Mouse (Mus musculus) heart, postnatal 0 days (tissue): ENCODE measurements around the gene Epn2.

Experiments
- CTCF ChIP-seq: IDR thresholded peaks from 2 replicates; pipeline ENCODE4 v1.5.1; 2016; ENCODE audit warnings: antibody characterized with exemption, control low read depth, low read depth
- EP300 ChIP-seq: IDR thresholded peaks from 2 replicates; pipeline ENCODE4 v1.6.1; 2016; ENCODE audit warnings: antibody characterized with exemption, low read depth

DNA sequence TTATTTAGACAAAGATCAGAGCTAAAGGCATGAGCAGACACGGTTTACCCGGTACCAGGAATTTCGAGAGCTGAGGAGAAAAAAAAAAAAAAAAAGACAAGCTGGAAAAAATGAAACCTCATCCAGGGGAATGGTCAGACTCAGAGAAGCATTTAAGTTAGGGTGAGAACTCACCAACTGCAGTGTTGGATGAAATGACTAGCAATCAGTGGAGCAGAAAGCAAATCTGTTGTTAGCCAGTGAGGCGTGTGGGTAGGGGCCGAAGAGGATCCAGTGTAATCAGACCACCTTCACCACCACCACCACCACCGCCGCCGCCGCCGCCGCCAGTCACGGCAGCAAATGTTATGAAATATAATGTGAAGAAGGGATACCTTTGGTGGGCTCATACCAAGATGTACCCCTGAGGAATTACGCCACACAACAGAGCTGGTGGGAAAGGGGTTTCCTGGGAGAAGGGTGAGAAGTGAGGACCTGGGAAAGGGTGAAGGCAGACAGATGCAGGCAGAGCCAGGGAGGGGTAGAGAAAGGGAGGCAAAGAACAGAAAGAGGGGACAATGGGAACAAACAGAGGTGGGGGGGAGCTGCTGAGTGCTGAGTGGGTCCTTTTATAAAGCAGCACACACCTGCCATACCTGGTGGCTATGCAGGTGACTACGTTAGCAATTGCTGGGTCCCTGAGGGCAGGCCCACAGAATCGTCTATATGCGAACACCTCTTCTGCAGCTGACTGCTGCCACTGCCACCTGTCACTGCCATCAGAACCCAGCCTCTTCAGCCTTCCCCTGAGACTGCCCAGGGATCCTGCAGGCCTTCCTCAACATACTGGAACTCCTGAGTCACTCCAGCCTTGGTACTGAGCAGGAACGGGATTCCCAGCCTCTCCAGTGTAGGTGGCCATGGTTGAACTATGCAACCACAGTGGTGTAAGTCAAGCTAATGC lies 101.7 kb downstream of the Epn2 start:
- no peak for TF ChIP-seq CTCF
- no peak for TF ChIP-seq EP300
